Mouse (Mus musculus) spleen, adult 2 months (tissue): ENCODE measurements around the gene Ppp1r12a. TPM values are rescaled to one million over a fixed set of nuclear protein-coding genes. Genes with fewer than 3 reads are reported as not detected.

Source experiments
- DNase-seq, 2 experiments: peaks; one replicate each; pipeline versions ENCODE4 v3.0.0 to v3.0.0-alpha.2; 2012 to 2021; ENCODE audit warnings: low spot score in 2 of 2, low read depth in 1 of 2
- H3K27ac ChIP-seq: fragments of 200-500 bp; 2 replicates; pipeline ENCODE4 v1.5.1; 2012; ENCODE audit warnings: low read length, inconsistent platforms; ENCODE audit not compliant: insufficient read depth
- H3K27me3 ChIP-seq: fragments of 200-500 bp; 2 replicates; pipeline ENCODE4 v1.6.1; 2012; ENCODE audit warnings: mild to moderate bottlenecking, moderate library complexity, low read length, inconsistent platforms; ENCODE audit not compliant: control insufficient read depth, insufficient read depth
- H3K36me3 ChIP-seq: fragments of 200-500 bp; 2 replicates; pipeline ENCODE4 v1.6.1; 2012; ENCODE audit warnings: mild to moderate bottlenecking, low read length, inconsistent platforms; ENCODE audit not compliant: control insufficient read depth, insufficient read depth
- H3K4me1 ChIP-seq: fragments of 200-500 bp; 2 replicates; pipeline ENCODE4 v1.6.1; 2011; ENCODE audit warnings: inconsistent platforms; ENCODE audit not compliant: control insufficient read depth, insufficient read depth, insufficient read length
- H3K4me3 ChIP-seq: fragments of 200-500 bp; 2 replicates; pipeline ENCODE4 v1.5.1; 2011; ENCODE audit warnings: mild to moderate bottlenecking, inconsistent platforms; ENCODE audit not compliant: insufficient read depth, insufficient read length; ENCODE audit errors: extremely low read depth
- CTCF ChIP-seq: fragments of 200-500 bp; IDR thresholded peaks from 2 replicates; pipeline ENCODE4 v1.5.1; 2011; ENCODE audit warnings: mild to moderate bottlenecking, inconsistent platforms; ENCODE audit not compliant: insufficient read depth, insufficient read length, insufficient replicate concordance; ENCODE audit errors: extremely low read depth
- POLR2A ChIP-seq: fragments of 200-500 bp; IDR thresholded peaks from 2 replicates; pipeline ENCODE4 v1.6.1; 2011; ENCODE audit warnings: low read depth, low read length, inconsistent platforms
- WGBS: fragments of 180-500 bp; shearing (Covaris S2); methylation state at CpG from one replicate; pipeline ENCODE4 v1.1.7; 2018; 5-methylcytosine and 5-hydroxymethylcytosine counted together
- polyA plus RNA-seq: library from polyadenylated mRNA; depleted of rRNA; stranded (reverse); fragments of >200 nt; gene quantifications from 2 replicates; pipeline ENCODE4 v1.2.3, GENCODE M21; 2012; rRNA removed

Gene Ppp1r12a
- polyA plus RNA-seq, 1 experiment, result 13.6 TPM

GRCm38 (mm10) chr10:108329771-108330170 is 167.8 kb downstream of the Ppp1r12a start:
- H3K27me3 ChIP-seq, result peaks cover 21% of the 10 kb centered on the region
- peaks cover 13% of the 10 kb centered on the region; the same call in 1 of the 2 replicates for H3K4me1 ChIP-seq
- no peak overlapping the region for H3K4me3 ChIP-seq
- WGBS, result 90% methylated on average over 5 of the region's 5 CpGs
- no peaks in the 10 kb centered on the region for H3K36me3 ChIP-seq
- H3K27ac ChIP-seq, result no peak overlapping the region
- no peak for DNase-seq
- no peak for TF ChIP-seq CTCF
- no peak for TF ChIP-seq POLR2A

DNA sequence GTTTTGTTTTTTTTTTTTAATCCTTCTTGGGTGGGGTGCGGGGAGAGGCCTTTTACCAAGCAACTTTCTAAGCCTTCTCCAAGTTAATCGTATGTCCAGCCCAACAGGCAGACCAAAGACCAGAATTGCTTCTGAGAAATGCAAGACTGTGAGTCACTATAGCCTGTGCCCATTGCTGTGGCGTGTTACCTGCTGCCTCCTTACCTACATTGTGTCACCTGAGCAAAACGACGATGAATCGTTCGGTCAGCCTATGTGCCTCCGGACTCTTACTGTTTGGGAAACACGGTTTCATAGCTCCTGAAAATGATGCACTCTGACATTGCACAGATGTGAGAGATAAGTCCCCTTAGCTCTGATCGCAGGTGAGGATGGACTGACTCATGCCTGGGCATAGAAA is 169.0 kb downstream of the Ppp1r12a start:
- H3K4me1 ChIP-seq, result peaks cover 13% of the 10 kb centered on the region; the same call in 1 of the 2 replicates
- peaks cover 21% of the 10 kb centered on the region for H3K27me3 ChIP-seq
- no peak for TF ChIP-seq CTCF
- DNase-seq, result no peak
- H3K4me3 ChIP-seq, result no peak overlapping the region
- no peak overlapping the region for H3K27ac ChIP-seq
- WGBS, result 25% methylated on average over 10 of the region's 10 CpGs
- no peaks in the 10 kb centered on the region for H3K36me3 ChIP-seq

DNA sequence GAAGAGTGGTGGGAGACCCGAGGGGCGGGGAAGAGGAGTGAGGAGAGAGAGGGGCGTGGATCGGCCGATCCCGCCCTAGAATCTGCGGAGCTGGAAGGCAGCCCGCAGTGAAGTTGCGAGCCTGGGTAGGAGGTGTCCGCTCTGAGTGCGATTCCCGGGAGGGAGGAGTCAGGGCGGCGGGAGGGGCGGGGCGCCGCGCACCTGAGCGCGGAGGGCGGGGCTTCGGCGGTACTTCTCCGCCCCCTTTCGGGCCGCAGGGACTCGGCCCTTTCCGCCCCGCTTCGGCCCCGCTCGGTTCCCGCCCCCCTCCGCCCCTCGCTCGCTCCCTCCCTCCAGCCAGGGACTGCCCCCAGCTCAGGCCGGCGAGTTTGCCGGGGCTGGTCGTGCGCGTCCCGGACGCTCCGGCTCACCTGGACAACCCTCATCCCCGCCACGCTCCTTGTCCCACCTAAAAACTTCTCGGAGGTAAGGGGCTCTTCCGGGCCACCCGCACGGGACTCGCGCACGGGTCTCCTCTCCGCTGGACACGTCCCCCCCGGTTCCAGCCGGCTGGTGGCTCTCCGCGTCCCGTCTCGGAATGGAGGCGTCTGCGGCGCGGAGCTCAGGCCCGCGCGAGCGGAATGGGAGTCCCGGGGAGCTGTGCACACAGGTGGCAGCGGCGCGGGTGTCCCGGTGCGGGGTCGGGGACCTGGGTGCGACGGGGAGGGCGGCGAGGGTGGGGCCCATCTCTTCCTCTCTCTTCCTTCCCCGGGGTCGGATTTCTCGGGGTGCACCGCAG is 170.0 kb downstream of the Ppp1r12a start, which contains the start of gene Pawr:
TSS of gene Pawr (plus strand) at position 338 of the 778 bp plus-strand sequence.
- no peak for TF ChIP-seq CTCF
- no peak for TF ChIP-seq POLR2A
- Histone ChIP-seq H3K4me3 (peak within 1 kb of the TSS; percentile 61), H3K36me3 (no peaks in the 10 kb centered on the region), H3K27me3 (peaks cover 21% of the 10 kb centered on the region), H3K27ac (peak within 1 kb of the TSS; percentile 9; the same call in 1 of the 2 replicates), H3K4me1 (peaks cover 13% of the 10 kb centered on the region; the same call in 1 of the 2 replicates)
- DNase-seq, result no peak
- 1% methylated on average over 62 of the region's 85 CpGs for WGBS

DNA sequence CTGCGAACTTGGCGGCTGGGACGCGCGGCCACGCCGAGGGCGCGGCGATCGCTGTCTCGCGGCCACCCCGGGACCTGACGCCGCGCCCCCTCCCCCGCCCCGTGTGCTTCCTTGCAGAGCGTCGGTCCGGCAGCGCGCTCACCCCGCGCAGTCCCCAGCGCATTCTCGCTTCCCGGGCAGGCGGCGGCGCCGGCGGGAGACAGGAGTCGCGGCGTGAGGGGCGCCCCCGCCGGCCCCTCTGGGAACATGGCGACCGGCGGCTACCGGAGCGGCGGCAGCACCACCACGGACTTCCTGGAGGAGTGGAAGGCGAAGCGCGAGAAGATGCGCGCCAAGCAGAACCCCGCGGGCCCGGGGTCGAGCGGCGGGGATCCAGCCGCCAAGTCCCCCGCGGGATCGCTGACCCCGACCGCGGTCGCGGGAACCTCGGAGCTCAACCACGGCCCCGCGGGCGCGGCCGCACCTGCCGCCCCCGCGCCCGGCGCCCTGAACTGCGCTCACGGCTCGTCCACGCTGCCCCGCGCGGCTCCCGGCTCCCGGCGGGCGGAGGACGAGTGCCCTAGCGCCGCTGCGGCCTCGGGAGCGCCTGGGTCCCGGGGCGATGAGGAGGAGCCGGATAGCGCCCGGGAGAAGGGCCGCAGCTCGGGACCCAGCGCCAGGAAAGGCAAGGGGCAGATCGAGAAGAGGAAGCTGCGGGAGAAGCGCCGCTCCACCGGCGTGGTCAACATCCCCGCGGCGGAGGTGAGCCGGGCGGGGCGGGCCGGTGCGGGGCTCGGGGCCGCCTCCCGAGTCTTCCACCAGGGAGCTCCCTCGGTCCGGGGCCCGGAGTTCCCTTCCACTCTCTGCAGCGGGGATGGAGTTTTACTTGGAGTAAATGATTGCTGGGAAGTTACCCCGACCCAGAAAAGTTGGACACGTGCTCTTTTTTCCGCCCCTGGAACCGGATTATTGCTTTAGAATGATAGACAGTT is 170.9 kb downstream of the Ppp1r12a start:
- DNase-seq, result no peak
- 2% methylated on average over 114 of the region's 129 CpGs for WGBS
- H3K27ac ChIP-seq, result peak overlapping the region; percentile 9; the same call in 1 of the 2 replicates

DNA sequence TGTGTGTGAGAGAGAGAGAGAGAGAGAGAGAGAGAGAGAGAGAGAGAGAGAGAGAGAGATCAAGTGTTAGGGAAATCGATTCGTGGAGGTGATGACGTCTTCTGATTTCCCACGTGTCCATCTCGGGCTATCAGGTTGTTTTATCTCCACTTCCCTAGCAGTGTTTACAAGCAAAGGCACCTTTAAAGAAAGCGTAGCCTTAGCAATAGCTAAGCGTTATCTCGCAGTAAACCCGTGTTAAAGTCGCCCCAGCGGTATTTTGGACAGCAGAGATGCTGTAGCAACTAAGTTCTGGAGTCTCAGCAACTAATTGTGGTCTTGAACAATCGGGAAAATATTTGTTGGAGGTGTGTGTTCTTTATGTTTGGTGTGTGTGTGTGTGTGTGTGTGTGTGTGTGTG is 171.6 kb downstream of the Ppp1r12a start:
- peaks cover 13% of the 10 kb centered on the region; the same call in 1 of the 2 replicates for H3K4me1 ChIP-seq
- TF ChIP-seq CTCF, result no peak
- no peak for TF ChIP-seq POLR2A
- 22% methylated on average over 12 of the region's 12 CpGs for WGBS
- H3K36me3 ChIP-seq, result no peaks in the 10 kb centered on the region
- no peak overlapping the region for H3K27ac ChIP-seq
- H3K4me3 ChIP-seq, result no peak overlapping the region; the same call in 1 of the 2 replicates
- DNase-seq, result no peak
- peaks cover 21% of the 10 kb centered on the region for H3K27me3 ChIP-seq

More for the DNA sequence above, 170.9 kb downstream of the Ppp1r12a start:
- peaks cover 21% of the 10 kb centered on the region for H3K27me3 ChIP-seq
- H3K36me3 ChIP-seq, result no peaks in the 10 kb centered on the region
- peak overlapping the region; percentile 61 for H3K4me3 ChIP-seq
- no peak for TF ChIP-seq CTCF
- TF ChIP-seq POLR2A, result no peak
- peaks cover 13% of the 10 kb centered on the region; the same call in 1 of the 2 replicates for H3K4me1 ChIP-seq

Other genes with a start within 250 kb of the Ppp1r12a start
- gene Pawr, start 169.9 kb downstream of the Ppp1r12a start, polyA plus RNA-seq, result 3.5 and 5.6 TPM in 2 replicates